Mouse (Mus musculus): ENCODE measurements around the gene Mcidas. TPM values are rescaled to one million over a fixed set of nuclear protein-coding genes. Genes with fewer than 3 reads are reported as not detected.
A peak's percentile ranks its signal among the peaks of the same experiment; 100 is the strongest.
"Not testable (repeated sequence)": the region's sequence is repeated elsewhere in the genome, so short reads cannot be mapped to it uniquely, and the experiment has no call there.

Gene Mcidas
- total RNA-seq, 2 experiments from 2014 or later = not detected

- not testable (repeated sequence) for DNase-seq
These were observed 19.7 kb downstream of the Mcidas start for GRCm38 (mm10) chr13:113013174-113013953.

GRCm38 (mm10) chr13:113021521-113021920 lies 27.9 kb downstream of the Mcidas start:
- no peak for DNase-seq

GRCm38 (mm10) chr13:113022467-113022866 lies 28.8 kb downstream of the Mcidas start:
- DNase-seq = no peak

- DNase-seq = no peak
These were observed 29.9 kb downstream of the Mcidas start for GRCm38 (mm10) chr13:113023274-113024143.

- no peak for DNase-seq
These were observed 37.7 kb downstream of the Mcidas start for GRCm38 (mm10) chr13:113031351-113031750.

- DNase-seq = peak; percentile 29
These were observed 38.3 kb downstream of the Mcidas start for GRCm38 (mm10) chr13:113031792-113032571.

GRCm38 (mm10) chr13:113032831-113033230 lies 39.2 kb downstream of the Mcidas start:
- DNase-seq = no peak

GRCm38 (mm10) chr13:113034271-113034886 lies 40.7 kb downstream of the Mcidas start:
- DNase-seq = peak; percentile 7

GRCm38 (mm10) chr13:113034950-113035421 lies 41.3 kb downstream of the Mcidas start, which contains the start of gene Cdc20b:
TSS of gene Cdc20b (plus strand) at chr13:113035111.
- peak; percentile 70 for DNase-seq

GRCm38 (mm10) chr13:113035852-113036251 lies 42.2 kb downstream of the Mcidas start:
- peak; percentile 78 for DNase-seq

GRCm38 (mm10) chr13:113044876-113045275 lies 51.2 kb downstream of the Mcidas start:
- DNase-seq = peak; percentile 32

GRCm38 (mm10) chr13:113045458-113046110 lies 51.9 kb downstream of the Mcidas start:
- DNase-seq = peak; percentile 13

- DNase-seq = peak; percentile 76
These were observed 52.7 kb downstream of the Mcidas start, which contains the start of gene Gpx8 for GRCm38 (mm10) chr13:113046211-113046883. TSS of gene Gpx8 (minus strand) at chr13:113046410.

GRCm38 (mm10) chr13:113047018-113047417 lies 53.4 kb downstream of the Mcidas start:
- no peak for DNase-seq

- DNase-seq = no peak
These were observed 54.0 kb downstream of the Mcidas start for GRCm38 (mm10) chr13:113047647-113048046.

Small RNA genes within 50 kb of the gene (microRNA-seq; reads per million reads assigned to microRNA genes)
- gene Mir449a (93.7 reads per million, percentile 44 among the genes with 10 or more reads in this experiment), gene Mir449b (not detected), gene Mir449c (not detected)

Other genes starting within 250 kb of the Mcidas start
- gene Plpp1, start 193.1 kb upstream of the Mcidas start, total RNA-seq (2021) = 100 to 1,000 TPM; 137 to 155 TPM
- 10 to 100 TPM; 34.9 to 38.7 TPM for gene Mtrex, start 66.4 kb upstream of the Mcidas start, total RNA-seq (2021)
- gene Dhx29, start 66.4 kb upstream of the Mcidas start, total RNA-seq (2021) = 10 to 100 TPM; 12.5 to 13.0 TPM
- gene Ccno, start 6.0 kb upstream of the Mcidas start, total RNA-seq (2021) = 1 to 10 TPM in 1 of 2 experiments, under 1 TPM in 1; 0.30 to 1.2 TPM
- not detected for gene Cdc20b, start 41.3 kb downstream of the Mcidas start, total RNA-seq (2021)
- gene Gpx8, start 52.6 kb downstream of the Mcidas start, total RNA-seq (2021) = 10 to 100 TPM; 66.0 to 77.3 TPM
- under 1 TPM; 0.51 to 0.82 TPM for gene Gzma, start 107.1 kb downstream of the Mcidas start, total RNA-seq (2021)
- 1 to 10 TPM; 5.6 to 6.3 TPM for gene Esm1, start 215.8 kb downstream of the Mcidas start, total RNA-seq (2021)
- not detected for gene Gzmk, start 232.1 kb downstream of the Mcidas start, total RNA-seq (2021)

Data from adrenal gland, postnatal 10 days (tissue).